Mouse (Mus musculus): ENCODE data around the gene Ethe1. TPM values are rescaled to one million over a fixed set of nuclear protein-coding genes. Genes with fewer than 3 reads are reported as not detected.
A peak's percentile ranks its signal among the peaks of the same experiment; 100 is the strongest.

Ethe1 gene
- total and polyA plus RNA-seq, 2 experiments: 71.1 to 227 TPM

GRCm38 (mm10) chr7:24593621-24594308 is 6.4 kb downstream of the Ethe1 start:
- TF ChIP-seq CTCF (IDR thresholded peaks at IDR 0.05; ENCODE audit: low read depth, low read length) (no peak), POLR2A (IDR thresholded peaks at IDR 0.05; ENCODE audit: extremely low read depth, insufficient read depth, low read length) (peak; percentile 81)
- peak overlapping the region; percentile 91 for H3K4me3 ChIP-seq (ENCODE audit: insufficient read depth, low read depth, low read length)
- H3K9ac ChIP-seq (ENCODE audit: low read depth, low read length): peak overlapping the region; percentile 88
- no peaks in the 10 kb centered on the region for H3K27me3 ChIP-seq (ENCODE audit: control insufficient read depth, insufficient read depth, low read length)
- no peaks in the 10 kb centered on the region for H3K36me3 ChIP-seq (ENCODE audit: control insufficient read depth, insufficient read depth, low read length)
- peaks cover 4% of the 10 kb centered on the region; the same call in 1 of the 2 replicates for H3K79me2 ChIP-seq (ENCODE audit: control insufficient read depth, insufficient read depth, low read length)
- H3K27ac ChIP-seq (replicated peaks; ENCODE audit: insufficient read depth, low read depth, low read length): peak overlapping the region; percentile 68
- DNase-seq (ENCODE audit: extremely low read depth, low read depth, low spot score): peak; percentile 58
- H3K4me1 ChIP-seq (ENCODE audit: control insufficient read depth, insufficient read depth, low read length): peaks cover 16% of the 10 kb centered on the region
- 2% methylated on average over 39 of the region's 39 CpGs for WGBS

- peak overlapping the region; percentile 88 for H3K9ac ChIP-seq (ENCODE audit: low read depth, low read length)
- H3K4me1 ChIP-seq (ENCODE audit: control insufficient read depth, insufficient read depth, low read length): peaks cover 20% of the 10 kb centered on the region
- H3K36me3 ChIP-seq (ENCODE audit: control insufficient read depth, insufficient read depth, low read length): no peaks in the 10 kb centered on the region
- no peaks in the 10 kb centered on the region for H3K27me3 ChIP-seq (ENCODE audit: control insufficient read depth, insufficient read depth, low read length)
- DNase-seq (ENCODE audit: extremely low read depth, low read depth, low spot score): no peak
- TF ChIP-seq POLR2A (IDR thresholded peaks at IDR 0.05; ENCODE audit: extremely low read depth, insufficient read depth, low read length): no peak
- no peak for TF ChIP-seq CTCF (IDR thresholded peaks at IDR 0.05; ENCODE audit: low read depth, low read length)
- peaks cover 4% of the 10 kb centered on the region; the same call in 1 of the 2 replicates for H3K79me2 ChIP-seq (ENCODE audit: control insufficient read depth, insufficient read depth, low read length)
- H3K27ac ChIP-seq (replicated peaks; ENCODE audit: insufficient read depth, low read depth, low read length): no peak overlapping the region
- H3K4me3 ChIP-seq (ENCODE audit: insufficient read depth, low read depth, low read length): peak overlapping the region; percentile 91
- 16% methylated on average over 13 of the region's 13 CpGs for WGBS
Observed at GRCm38 (mm10) chr7:24594309-24594803, 7.0 kb downstream of the Ethe1 start.

GRCm38 (mm10) chr7:24595464-24595863 is 8.1 kb downstream of the Ethe1 start:
- H3K4me3 ChIP-seq (ENCODE audit: insufficient read depth, low read depth, low read length): no peak overlapping the region
- H3K36me3 ChIP-seq (ENCODE audit: control insufficient read depth, insufficient read depth, low read length): no peaks in the 10 kb centered on the region
- 22% methylated on average over 2 of the region's 2 CpGs for WGBS
- no peak overlapping the region for H3K9ac ChIP-seq (ENCODE audit: low read depth, low read length)
- H3K27me3 ChIP-seq (ENCODE audit: control insufficient read depth, insufficient read depth, low read length): no peaks in the 10 kb centered on the region
- H3K4me1 ChIP-seq (ENCODE audit: control insufficient read depth, insufficient read depth, low read length): peaks cover 22% of the 10 kb centered on the region
- no peak for TF ChIP-seq POLR2A (IDR thresholded peaks at IDR 0.05; ENCODE audit: extremely low read depth, insufficient read depth, low read length)
- no peak for TF ChIP-seq CTCF (IDR thresholded peaks at IDR 0.05; ENCODE audit: low read depth, low read length)
- H3K27ac ChIP-seq (replicated peaks; ENCODE audit: insufficient read depth, low read depth, low read length): no peak overlapping the region
- H3K79me2 ChIP-seq (ENCODE audit: control insufficient read depth, insufficient read depth, low read length): peaks cover 4% of the 10 kb centered on the region; the same call in 1 of the 2 replicates
- no peak for DNase-seq (ENCODE audit: extremely low read depth, low read depth, low spot score)

- Histone ChIP-seq H3K4me3 (ENCODE audit: insufficient read depth, low read depth, low read length) (no peak overlapping the region), H3K27ac (replicated peaks; ENCODE audit: insufficient read depth, low read depth, low read length) (no peak overlapping the region), H3K79me2 (ENCODE audit: control insufficient read depth, insufficient read depth, low read length) (peaks cover 4% of the 10 kb centered on the region; the same call in 1 of the 2 replicates), H3K27me3 (ENCODE audit: control insufficient read depth, insufficient read depth, low read length) (no peaks in the 10 kb centered on the region), H3K4me1 (ENCODE audit: control insufficient read depth, insufficient read depth, low read length) (peaks cover 22% of the 10 kb centered on the region), H3K36me3 (ENCODE audit: control insufficient read depth, insufficient read depth, low read length) (no peaks in the 10 kb centered on the region), H3K9ac (ENCODE audit: low read depth, low read length) (no peak overlapping the region)
- WGBS: 25% methylated on average over 4 of the region's 4 CpGs
- TF ChIP-seq CTCF (IDR thresholded peaks at IDR 0.05; ENCODE audit: low read depth, low read length) (no peak), POLR2A (IDR thresholded peaks at IDR 0.05; ENCODE audit: extremely low read depth, insufficient read depth, low read length) (no peak)
- DNase-seq (ENCODE audit: extremely low read depth, low read depth, low spot score): peak; percentile 57
Observed at GRCm38 (mm10) chr7:24598121-24598520, 10.8 kb downstream of the Ethe1 start.

- peak; percentile 78 for DNase-seq (ENCODE audit: extremely low read depth, low read depth, low spot score)
- peaks cover 20% of the 10 kb centered on the region for H3K4me1 ChIP-seq (ENCODE audit: control insufficient read depth, insufficient read depth, low read length)
- H3K36me3 ChIP-seq (ENCODE audit: control insufficient read depth, insufficient read depth, low read length): no peaks in the 10 kb centered on the region
- TF ChIP-seq CTCF (IDR thresholded peaks at IDR 0.05; ENCODE audit: low read depth, low read length) (peak; percentile 47; the same call in 1 of the 2 replicates), POLR2A (IDR thresholded peaks at IDR 0.05; ENCODE audit: extremely low read depth, insufficient read depth, low read length) (no peak)
- no peaks in the 10 kb centered on the region for H3K79me2 ChIP-seq (ENCODE audit: control insufficient read depth, insufficient read depth, low read length)
- H3K9ac ChIP-seq (ENCODE audit: low read depth, low read length): peak overlapping the region; percentile 24
- WGBS: 26% methylated on average over 15 of the region's 15 CpGs
- H3K27ac ChIP-seq (replicated peaks; ENCODE audit: insufficient read depth, low read depth, low read length): peak overlapping the region; percentile 95
- no peaks in the 10 kb centered on the region for H3K27me3 ChIP-seq (ENCODE audit: control insufficient read depth, insufficient read depth, low read length)
- no peak overlapping the region for H3K4me3 ChIP-seq (ENCODE audit: insufficient read depth, low read depth, low read length)
Observed at GRCm38 (mm10) chr7:24599211-24600067, 12.1 kb downstream of the Ethe1 start.

Measured in liver, adult 2 months (tissue).